Mouse (Mus musculus): Measurements from ENCODE around the gene Jade2. TPM values are rescaled to one million over a fixed set of nuclear protein-coding genes. Genes with fewer than 3 reads are reported as not detected.

The Jade2 gene
- polyA plus RNA-seq, 1 experiment = 10.1 TPM

DNA sequence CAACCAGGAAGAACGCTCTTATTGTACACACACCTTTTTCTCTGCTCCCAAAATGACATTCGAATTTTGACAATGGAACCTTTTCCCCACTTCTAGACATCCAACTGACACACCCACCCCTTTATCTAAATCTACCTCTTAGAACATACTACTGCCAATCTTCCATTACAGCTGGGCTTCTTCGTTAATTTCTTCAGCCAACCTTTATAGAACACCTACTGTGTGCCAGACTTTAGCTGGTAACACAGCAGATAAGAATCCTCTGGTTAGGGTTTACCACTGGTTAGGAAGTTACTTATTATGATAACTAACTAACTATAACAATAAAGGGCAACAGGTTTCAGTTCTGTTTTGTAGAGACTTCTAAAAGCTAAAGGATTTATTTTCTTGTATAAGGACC, 9.1 kb downstream of the Jade2 start:
- Histone ChIP-seq H3K36me3 (ENCODE audit: control insufficient read depth, insufficient read depth, low read length, poor library complexity, severe bottlenecking) (no peaks in the 10 kb centered on the region), H3K9me3 (replicated peaks; ENCODE audit: control insufficient read depth, insufficient read depth, low read length, poor library complexity, severe bottlenecking) (no peaks in the 10 kb centered on the region), H3K4me1 (ENCODE audit: control insufficient read depth, insufficient read depth, low read length) (peaks cover 2% of the 10 kb centered on the region), H3K4me3 (ENCODE audit: low read depth, low read length) (no peak overlapping the region), H3K9ac (ENCODE audit: low read depth, poor library complexity, severe bottlenecking) (no peak overlapping the region), H3K27ac (ENCODE audit: insufficient read depth, low read length) (no peak overlapping the region), H3K27me3 (ENCODE audit: control insufficient read depth, insufficient read depth, low read length, poor library complexity, severe bottlenecking) (no peaks in the 10 kb centered on the region)
- TF ChIP-seq POLR2A (IDR thresholded peaks at IDR 0.05; ENCODE audit: insufficient read depth, low read length) (no peak), EP300 (IDR thresholded peaks at IDR 0.05; ENCODE audit: insufficient read depth, low read depth, low read length) (no peak), CTCF (IDR thresholded peaks at IDR 0.05; ENCODE audit: low read depth, low read length) (no peak)

DNA sequence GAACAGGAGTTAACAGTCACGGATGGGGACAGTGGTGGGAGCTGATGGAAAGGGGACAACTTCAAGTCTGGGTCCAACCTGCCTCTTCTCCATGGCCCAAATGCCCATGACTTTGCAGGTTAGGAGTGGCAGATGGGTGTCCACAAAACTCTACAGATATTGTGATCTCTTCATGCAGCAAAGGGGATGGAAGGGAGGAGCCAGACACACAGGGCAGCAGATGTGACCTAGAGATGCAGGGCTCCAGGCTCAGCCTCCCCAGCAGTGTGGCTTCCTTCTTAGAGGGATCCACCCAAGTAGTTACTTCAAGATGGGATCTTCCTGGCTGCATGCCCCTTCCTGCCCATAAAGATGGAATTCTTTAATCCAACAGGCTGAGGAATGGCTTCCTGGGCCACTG, 9.6 kb downstream of the Jade2 start:
- H3K27ac ChIP-seq (ENCODE audit: insufficient read depth, low read length) = no peak overlapping the region
- no peaks in the 10 kb centered on the region for H3K36me3 ChIP-seq (ENCODE audit: control insufficient read depth, insufficient read depth, low read length, poor library complexity, severe bottlenecking)
- no peak overlapping the region for H3K4me3 ChIP-seq (ENCODE audit: low read depth, low read length)
- TF ChIP-seq EP300 (IDR thresholded peaks at IDR 0.05; ENCODE audit: insufficient read depth, low read depth, low read length) = no peak
- no peak for TF ChIP-seq CTCF (IDR thresholded peaks at IDR 0.05; ENCODE audit: low read depth, low read length)
- no peak for TF ChIP-seq POLR2A (IDR thresholded peaks at IDR 0.05; ENCODE audit: insufficient read depth, low read length)
- H3K27me3 ChIP-seq (ENCODE audit: control insufficient read depth, insufficient read depth, low read length, poor library complexity, severe bottlenecking) = no peaks in the 10 kb centered on the region
- peaks cover 2% of the 10 kb centered on the region for H3K4me1 ChIP-seq (ENCODE audit: control insufficient read depth, insufficient read depth, low read length)
- H3K9me3 ChIP-seq (replicated peaks; ENCODE audit: control insufficient read depth, insufficient read depth, low read length, poor library complexity, severe bottlenecking) = no peaks in the 10 kb centered on the region
- no peak overlapping the region for H3K9ac ChIP-seq (ENCODE audit: low read depth, poor library complexity, severe bottlenecking)

GRCm38 (mm10) chr11:51845981-51846883, 11.2 kb downstream of the Jade2 start:
- no peak overlapping the region for H3K27ac ChIP-seq (ENCODE audit: insufficient read depth, low read length)
- peaks cover 2% of the 10 kb centered on the region for H3K4me1 ChIP-seq (ENCODE audit: control insufficient read depth, insufficient read depth, low read length)
- H3K27me3 ChIP-seq (ENCODE audit: control insufficient read depth, insufficient read depth, low read length, poor library complexity, severe bottlenecking) = no peaks in the 10 kb centered on the region
- H3K9ac ChIP-seq (ENCODE audit: low read depth, poor library complexity, severe bottlenecking) = no peak overlapping the region
- H3K9me3 ChIP-seq (replicated peaks; ENCODE audit: control insufficient read depth, insufficient read depth, low read length, poor library complexity, severe bottlenecking) = no peaks in the 10 kb centered on the region
- TF ChIP-seq POLR2A (IDR thresholded peaks at IDR 0.05; ENCODE audit: insufficient read depth, low read length) = no peak
- TF ChIP-seq CTCF (IDR thresholded peaks at IDR 0.05; ENCODE audit: low read depth, low read length) = no peak
- no peak for TF ChIP-seq EP300 (IDR thresholded peaks at IDR 0.05; ENCODE audit: insufficient read depth, low read depth, low read length)
- H3K4me3 ChIP-seq (ENCODE audit: low read depth, low read length) = no peak overlapping the region
- no peaks in the 10 kb centered on the region for H3K36me3 ChIP-seq (ENCODE audit: control insufficient read depth, insufficient read depth, low read length, poor library complexity, severe bottlenecking)

DNA sequence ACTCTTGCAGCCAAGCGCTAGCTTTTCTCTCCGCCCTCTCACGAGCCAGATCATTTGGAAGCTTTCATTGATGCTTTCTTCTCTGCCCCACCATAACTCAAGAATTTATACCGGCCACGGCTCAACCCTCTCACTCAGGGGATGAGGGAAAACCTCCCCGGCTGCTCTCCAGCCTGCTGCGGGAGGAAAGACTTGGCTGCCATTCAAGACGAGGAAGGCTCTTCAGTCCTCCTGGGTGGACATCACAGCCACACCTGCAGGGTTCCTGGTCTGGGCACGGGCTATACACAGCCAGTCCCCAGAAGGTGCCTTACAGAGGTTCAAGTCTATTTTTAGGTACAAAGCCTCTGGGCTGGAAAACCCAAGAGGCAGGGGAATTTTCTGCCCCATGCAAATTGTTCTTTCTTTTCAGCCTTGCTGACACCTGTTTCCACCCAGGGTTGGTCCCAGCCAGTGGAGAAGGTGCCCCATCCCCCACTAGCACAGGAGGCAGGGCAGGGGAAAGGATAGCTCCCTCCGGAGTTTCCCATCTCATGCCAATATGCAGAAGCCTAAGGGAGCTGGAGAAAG, 12.8 kb downstream of the Jade2 start:
- no peaks in the 10 kb centered on the region for H3K36me3 ChIP-seq (ENCODE audit: control insufficient read depth, insufficient read depth, low read length, poor library complexity, severe bottlenecking)
- H3K4me1 ChIP-seq (ENCODE audit: control insufficient read depth, insufficient read depth, low read length) = peaks cover 2% of the 10 kb centered on the region
- TF ChIP-seq EP300 (IDR thresholded peaks at IDR 0.05; ENCODE audit: insufficient read depth, low read depth, low read length) = no peak
- TF ChIP-seq CTCF (IDR thresholded peaks at IDR 0.05; ENCODE audit: low read depth, low read length) = no peak
- TF ChIP-seq POLR2A (IDR thresholded peaks at IDR 0.05; ENCODE audit: insufficient read depth, low read length) = no peak
- no peaks in the 10 kb centered on the region for H3K9me3 ChIP-seq (replicated peaks; ENCODE audit: control insufficient read depth, insufficient read depth, low read length, poor library complexity, severe bottlenecking)
- H3K27me3 ChIP-seq (ENCODE audit: control insufficient read depth, insufficient read depth, low read length, poor library complexity, severe bottlenecking) = no peaks in the 10 kb centered on the region
- no peak overlapping the region for H3K4me3 ChIP-seq (ENCODE audit: low read depth, low read length)
- H3K27ac ChIP-seq (ENCODE audit: insufficient read depth, low read length) = no peak overlapping the region
- H3K9ac ChIP-seq (ENCODE audit: low read depth, poor library complexity, severe bottlenecking) = no peak overlapping the region

GRCm38 (mm10) chr11:51843898-51844297, 13.6 kb downstream of the Jade2 start:
- Histone ChIP-seq H3K36me3 (ENCODE audit: control insufficient read depth, insufficient read depth, low read length, poor library complexity, severe bottlenecking) (no peaks in the 10 kb centered on the region), H3K4me3 (ENCODE audit: low read depth, low read length) (no peak overlapping the region), H3K9ac (ENCODE audit: low read depth, poor library complexity, severe bottlenecking) (no peak overlapping the region), H3K9me3 (replicated peaks; ENCODE audit: control insufficient read depth, insufficient read depth, low read length, poor library complexity, severe bottlenecking) (no peaks in the 10 kb centered on the region), H3K27me3 (ENCODE audit: control insufficient read depth, insufficient read depth, low read length, poor library complexity, severe bottlenecking) (no peaks in the 10 kb centered on the region), H3K27ac (ENCODE audit: insufficient read depth, low read length) (no peak overlapping the region), H3K4me1 (ENCODE audit: control insufficient read depth, insufficient read depth, low read length) (peaks cover 2% of the 10 kb centered on the region)
- TF ChIP-seq EP300 (IDR thresholded peaks at IDR 0.05; ENCODE audit: insufficient read depth, low read depth, low read length) (no peak), POLR2A (IDR thresholded peaks at IDR 0.05; ENCODE audit: insufficient read depth, low read length) (no peak), CTCF (IDR thresholded peaks at IDR 0.05; ENCODE audit: low read depth, low read length) (no peak)

- Histone ChIP-seq H3K27ac (ENCODE audit: insufficient read depth, low read length) (no peak overlapping the region), H3K9ac (ENCODE audit: low read depth, poor library complexity, severe bottlenecking) (no peak overlapping the region), H3K27me3 (ENCODE audit: control insufficient read depth, insufficient read depth, low read length, poor library complexity, severe bottlenecking) (no peaks in the 10 kb centered on the region), H3K4me1 (ENCODE audit: control insufficient read depth, insufficient read depth, low read length) (peaks cover 2% of the 10 kb centered on the region), H3K36me3 (ENCODE audit: control insufficient read depth, insufficient read depth, low read length, poor library complexity, severe bottlenecking) (no peaks in the 10 kb centered on the region), H3K4me3 (ENCODE audit: low read depth, low read length) (no peak overlapping the region), H3K9me3 (replicated peaks; ENCODE audit: control insufficient read depth, insufficient read depth, low read length, poor library complexity, severe bottlenecking) (no peaks in the 10 kb centered on the region)
- TF ChIP-seq POLR2A (IDR thresholded peaks at IDR 0.05; ENCODE audit: insufficient read depth, low read length) (no peak), EP300 (IDR thresholded peaks at IDR 0.05; ENCODE audit: insufficient read depth, low read depth, low read length) (no peak), CTCF (IDR thresholded peaks at IDR 0.05; ENCODE audit: low read depth, low read length) (no peak)
Measured at GRCm38 (mm10) chr11:51843168-51843567, 14.3 kb downstream of the Jade2 start.
